Mouse (Mus musculus) forelimb bud, embryonic 11.5 days (tissue): ENCODE measurements around the gene Atg101.
A peak's percentile ranks its signal among the peaks of the same experiment; 100 is the strongest.

ENCODE experiments used
- DNase-seq: peaks from one replicate; pipeline ENCODE4 v3.0.0-alpha.2; 2012; ENCODE audit warnings: low read depth, low spot score

Atg101 gene

DNA sequence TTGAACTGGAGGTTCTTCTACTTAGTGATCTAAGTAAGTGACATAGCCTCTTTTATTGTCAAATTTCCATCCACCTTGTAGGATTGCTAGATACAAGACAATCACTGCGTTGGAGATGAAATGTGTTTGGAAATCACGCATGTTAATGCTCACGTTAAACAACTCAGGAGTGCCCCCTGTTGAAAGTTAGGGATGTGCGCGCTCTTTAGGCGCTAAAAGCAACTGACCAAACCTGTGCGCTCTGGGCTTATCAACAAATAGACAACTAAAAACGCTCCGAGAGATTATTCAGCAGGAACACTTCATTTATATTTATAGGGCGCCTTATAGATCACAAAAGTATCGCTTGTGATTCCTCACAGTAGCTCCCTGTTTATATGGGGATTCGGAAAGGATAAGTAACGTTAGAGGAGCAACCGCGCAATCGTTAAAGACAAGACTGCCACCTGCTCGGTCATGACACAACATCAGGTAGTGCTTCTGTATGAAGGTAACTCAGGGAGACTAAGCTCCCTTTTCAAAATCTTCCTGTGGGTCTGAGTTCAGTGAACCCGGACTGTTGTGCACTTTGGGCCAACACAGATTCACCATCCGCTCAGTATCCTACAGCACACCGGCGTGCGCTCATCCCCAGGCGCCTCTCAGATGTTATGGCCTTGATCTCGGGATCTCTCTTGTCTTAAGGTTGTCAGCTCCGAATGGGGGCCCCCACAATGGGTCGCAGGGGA lies 725 bp upstream of the Atg101 start:
- DNase-seq = peak; percentile 69

DNA sequence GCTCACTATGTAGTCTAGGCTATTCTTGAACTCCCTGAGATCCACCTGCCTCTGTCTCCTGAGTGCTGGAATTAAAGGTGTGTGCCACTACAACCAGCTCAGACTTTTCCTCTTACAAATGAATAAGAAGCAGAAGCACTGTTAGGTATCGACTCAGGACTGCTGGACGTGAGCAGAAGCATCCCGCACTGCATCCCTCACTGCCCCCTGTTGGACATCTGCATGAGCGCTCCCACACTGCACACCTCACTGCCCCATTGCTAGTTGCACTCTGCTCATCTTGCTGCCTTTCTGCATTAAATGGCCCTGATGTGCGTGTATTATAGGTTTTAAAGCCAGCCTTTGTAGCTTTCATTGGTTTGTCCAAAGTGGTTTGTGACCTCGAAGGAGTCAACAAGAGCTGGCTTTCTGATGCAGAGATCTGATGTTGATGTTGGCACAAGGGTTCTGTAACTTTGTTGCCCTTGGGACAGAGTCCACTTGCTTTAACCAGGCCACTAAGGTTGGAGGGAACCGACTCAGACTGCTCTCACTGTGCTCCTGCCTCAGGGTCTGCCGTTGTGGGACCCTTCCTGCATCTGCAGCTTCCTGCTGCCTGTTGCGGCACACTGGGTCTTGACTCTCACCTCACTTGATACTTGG lies 2.2 kb downstream of the Atg101 start:
- no peak for DNase-seq

DNA sequence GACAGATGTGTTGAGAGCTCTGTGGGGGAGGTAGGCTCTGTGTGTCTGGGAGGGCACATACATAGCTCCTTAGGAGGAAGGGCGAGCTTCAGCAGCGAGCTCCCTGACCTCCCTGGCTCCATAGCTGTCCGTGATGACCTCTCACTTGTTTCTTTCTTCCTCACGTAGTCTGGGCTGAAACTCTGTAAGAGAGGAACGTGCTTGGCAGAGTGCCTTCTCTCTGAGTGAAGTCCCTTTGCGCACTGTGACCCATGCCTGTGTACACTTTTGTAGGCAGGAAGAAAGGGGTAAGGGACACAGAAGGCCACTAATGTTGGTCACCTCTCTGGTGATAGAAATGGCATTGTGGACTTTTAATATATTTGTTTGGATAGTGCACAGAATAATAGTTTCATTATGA lies 3.3 kb downstream of the Atg101 start:
- no peak for DNase-seq

DNA sequence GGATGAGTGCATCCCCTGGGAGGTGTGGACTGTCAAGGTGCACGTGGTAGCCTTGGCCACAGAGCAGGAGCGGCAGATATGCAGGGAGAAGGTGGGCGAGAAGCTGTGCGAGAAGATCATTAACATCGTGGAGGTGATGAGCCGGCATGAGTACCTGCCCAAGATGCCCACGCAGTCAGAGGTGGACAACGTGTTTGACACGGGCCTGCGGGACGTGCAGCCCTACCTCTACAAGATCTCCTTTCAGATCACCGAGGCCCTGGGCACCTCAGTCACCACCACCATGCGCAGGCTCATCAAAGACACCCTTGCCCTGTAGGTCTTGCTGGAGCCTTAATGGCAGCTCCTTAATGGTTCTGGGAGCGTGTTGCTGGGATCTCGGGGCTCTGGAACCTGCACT lies 6.3 kb downstream of the Atg101 start:
- DNase-seq = no peak

DNA sequence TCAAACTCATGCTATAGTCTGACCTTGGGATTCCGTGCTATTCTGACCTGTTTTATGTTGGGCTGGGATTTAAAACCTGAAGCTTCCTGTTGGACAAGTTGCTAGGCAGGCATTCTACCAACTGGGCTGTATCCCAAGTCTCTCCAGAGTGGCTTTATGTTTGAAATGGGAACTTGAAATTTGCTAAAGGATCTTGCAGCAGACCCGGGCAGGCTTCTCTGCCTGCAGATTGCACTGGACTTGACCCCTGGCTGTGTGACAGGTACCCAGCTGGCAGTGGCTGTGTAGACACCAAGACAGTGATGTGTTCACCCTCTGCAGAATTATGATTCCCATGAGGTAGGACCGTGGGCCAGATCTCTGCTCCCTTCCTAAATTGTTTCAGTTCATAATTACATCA lies 7.9 kb downstream of the Atg101 start:
- DNase-seq = no peak

DNA sequence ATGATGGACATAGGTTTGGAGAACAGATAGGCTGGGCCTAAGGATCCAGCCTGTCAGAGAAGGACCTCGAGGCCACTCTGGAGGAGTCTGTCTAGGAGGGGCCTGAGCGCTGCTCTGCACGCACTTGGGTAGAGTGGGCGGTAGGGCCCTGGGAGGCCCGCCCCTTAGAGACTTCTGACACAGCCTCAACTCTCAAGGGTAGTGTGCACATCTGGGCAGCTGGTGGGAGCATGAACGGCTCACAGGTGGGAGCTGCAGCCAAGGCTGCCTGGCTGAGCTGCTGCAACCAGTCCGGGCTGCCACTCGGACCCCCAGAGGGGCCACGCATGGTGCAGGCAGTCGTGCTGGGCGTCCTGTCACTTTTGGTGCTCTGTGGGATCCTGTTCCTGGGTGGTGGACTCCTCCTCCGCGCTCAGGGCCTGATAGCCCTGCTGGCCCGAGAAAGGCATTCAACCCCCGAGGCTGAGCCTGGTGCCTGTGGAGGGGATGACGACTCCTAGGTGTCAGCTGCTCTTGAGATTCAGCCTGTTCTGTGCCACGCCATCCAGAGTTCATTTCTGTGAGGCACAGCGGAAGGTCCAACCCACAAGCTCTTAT lies 9.1 kb downstream of the Atg101 start, which contains the start of gene 6030408B16Rik:
TSS of gene 6030408B16Rik (plus strand) at position 188 of the 597 bp plus-strand sequence.
- no peak for DNase-seq

DNA sequence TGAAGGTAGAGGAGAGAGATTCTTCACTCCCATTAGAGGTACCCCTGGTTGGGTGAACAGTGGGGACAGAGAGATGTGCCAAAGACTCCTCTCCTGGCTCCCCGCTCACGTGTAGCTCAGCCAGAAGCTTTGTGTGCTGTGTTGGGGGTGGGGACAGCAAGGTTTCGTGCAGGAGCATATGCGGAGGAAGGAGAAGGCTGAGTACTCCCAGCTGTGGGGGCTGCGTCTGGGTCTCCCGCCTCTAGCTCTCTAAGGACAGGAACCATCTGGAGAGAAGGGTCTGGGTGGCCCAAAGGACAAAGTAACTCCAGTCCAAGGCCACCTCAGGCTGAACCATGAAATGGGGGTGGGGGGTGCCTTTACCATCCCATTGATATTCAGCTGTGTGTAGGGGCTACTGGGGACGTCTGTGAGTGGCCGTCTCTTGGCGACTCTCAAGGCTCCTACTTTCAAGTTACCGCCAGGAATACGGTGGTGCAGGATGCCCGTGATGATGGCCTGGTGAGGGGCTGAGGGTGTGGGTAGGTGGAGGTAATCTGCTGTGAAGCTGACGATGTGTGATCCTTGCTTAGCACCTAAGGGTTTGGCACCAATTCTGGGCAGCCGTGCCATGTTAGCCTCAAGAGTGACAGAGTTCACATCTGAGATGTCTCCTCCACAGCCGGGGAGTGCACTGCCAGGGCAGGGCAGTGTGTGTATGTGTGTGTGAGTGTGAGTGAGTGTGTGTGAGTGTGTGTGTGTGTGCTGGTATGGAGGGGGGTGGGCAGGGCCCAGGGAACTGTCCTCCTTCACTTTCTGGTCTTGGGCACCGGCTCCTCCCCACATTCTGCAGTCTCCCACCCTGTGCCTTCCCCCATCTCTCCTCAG lies 10.2 kb downstream of the Atg101 start:
- DNase-seq = peak; percentile 56

DNA sequence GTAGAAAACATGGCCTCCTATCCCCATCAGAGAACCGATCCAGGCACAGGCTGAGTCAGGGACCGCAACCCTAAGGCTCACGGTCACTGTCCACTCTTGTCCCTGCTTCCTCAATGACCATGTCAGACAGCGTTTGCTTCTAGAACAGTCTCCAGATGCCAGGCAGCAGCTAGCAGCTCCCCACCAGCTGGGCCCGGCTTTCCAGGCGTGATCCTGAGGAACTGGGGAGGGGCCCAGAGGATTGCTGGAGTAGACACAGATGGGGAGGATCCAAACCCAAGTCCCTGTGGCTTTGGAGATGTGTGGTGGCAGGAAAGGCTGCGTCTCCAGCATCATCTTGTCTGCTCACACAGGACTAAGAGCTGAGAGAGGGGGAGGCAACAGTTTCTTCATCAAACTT lies 11.0 kb downstream of the Atg101 start:
- no peak for DNase-seq

DNA sequence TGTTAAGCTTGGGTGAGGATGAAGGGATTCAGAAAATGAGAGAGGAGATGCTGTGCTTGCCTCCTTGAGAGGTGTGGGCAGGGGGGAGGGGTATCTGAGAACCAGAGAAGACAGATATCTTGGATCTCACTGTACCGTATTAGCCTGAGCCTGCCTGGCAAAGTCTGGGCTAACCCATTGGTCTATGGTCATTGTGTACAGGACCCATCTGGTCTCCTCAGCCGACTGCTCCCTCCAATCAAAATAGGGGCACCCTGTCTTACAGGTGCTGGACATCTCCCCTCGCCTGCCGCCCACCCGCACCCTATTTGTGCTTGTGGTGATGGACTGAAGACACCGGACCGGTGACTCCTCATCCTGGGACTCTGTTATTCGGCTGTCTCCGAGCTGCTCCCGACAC lies 11.5 kb downstream of the Atg101 start:
- no peak for DNase-seq

DNA sequence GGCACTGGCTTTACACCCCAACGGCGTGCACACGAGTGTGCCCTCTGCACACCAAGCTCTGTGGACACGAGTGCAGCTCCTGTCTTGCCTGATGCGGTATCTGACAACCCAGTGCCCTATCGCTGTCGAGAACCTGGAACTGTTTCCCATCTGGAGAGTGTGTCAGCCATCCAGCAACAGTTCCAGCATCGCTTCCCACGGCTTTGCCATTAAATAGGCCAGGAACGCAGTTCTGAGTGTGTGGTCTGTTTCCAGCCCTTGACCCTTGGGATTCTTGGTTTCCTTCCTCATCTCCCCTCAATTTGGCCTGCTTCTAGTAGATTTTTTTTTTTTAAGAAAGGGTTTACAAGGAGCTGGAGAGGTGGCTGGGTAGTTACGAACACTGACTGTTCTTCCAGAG lies 12.0 kb downstream of the Atg101 start:
- DNase-seq = no peak

DNA sequence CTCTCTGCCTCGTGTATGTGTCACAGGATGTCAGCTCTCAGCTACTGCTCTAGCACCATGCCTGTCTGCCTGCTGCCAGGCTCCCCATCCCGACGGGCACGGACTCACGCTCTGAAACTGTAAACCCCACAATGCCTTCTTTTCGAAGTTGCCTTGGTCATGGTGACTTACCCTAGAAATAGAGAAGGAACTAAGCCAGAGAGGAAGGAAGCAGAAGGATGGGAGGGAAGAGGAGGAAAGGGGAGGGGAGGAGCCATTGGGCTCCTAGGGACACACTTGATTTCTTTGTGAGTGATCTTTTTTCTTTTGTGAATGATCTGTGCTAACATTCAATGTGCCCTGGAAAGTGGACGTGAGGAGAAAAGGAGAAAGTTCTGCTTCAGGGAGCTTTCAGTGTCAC lies 13.9 kb downstream of the Atg101 start:
- no peak for DNase-seq

DNA sequence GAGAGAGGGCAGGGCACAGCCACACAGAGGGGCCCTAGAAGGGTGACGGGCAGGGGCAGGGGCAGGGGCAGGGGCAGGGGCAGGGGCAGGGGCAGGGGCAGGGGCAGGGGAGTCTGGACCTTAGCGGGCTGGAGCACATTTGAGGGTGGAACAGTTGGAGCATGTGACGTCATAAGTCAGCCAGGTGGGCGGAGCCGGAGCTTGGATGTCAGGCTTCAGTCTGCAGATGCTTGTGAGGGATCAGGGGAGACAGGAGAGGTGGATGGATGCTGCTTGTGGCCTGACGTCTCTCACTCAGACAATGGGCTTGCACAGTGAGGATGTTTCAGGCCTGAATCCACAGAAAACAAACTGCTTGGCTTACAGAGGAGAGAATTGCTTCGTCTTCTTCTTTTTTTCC lies 14.5 kb downstream of the Atg101 start:
- peak; percentile 49 for DNase-seq

DNA sequence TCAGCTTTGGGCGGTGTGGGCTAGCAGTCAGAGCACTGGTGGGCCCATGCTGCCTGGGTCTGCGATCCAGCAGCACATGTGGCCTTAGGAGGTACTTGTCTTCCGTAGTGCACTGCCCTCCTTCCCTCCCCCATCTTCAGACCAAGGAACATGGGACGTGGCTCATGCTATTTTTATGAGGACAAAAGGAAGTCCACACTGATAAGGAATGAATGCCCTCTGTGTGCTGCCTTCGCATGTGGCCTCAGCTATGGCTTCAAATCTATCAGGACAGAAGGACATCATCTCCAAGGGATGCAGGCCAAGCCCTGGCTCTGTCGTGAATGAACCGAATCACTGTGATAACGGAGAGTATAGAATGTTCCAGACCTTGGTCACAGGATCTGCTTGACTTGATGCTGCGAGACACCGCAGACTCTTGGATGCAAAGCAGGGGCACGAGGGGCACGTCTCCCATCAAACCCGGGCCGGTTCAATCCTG lies 15.4 kb downstream of the Atg101 start:
- DNase-seq = no peak

DNA sequence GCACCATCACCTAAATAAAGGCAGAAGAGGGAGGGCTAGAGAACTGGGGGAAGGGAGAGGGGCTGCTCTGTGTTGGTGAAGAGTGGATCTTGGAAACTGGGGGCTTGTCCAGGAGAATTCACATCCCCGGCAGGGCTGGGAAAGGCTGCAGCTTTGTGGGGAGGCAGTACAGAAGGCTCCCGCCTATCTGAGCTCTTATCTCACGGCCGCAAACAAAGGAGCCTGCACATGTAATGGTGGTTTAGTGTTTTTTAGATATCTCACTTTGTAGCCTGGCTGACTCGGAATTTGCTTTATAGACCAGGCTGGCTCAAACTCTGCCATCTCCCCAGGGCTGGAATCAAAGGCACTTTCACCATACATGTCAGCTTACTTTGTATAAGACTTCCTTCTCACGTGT lies 16.1 kb downstream of the Atg101 start:
- DNase-seq = no peak

DNA sequence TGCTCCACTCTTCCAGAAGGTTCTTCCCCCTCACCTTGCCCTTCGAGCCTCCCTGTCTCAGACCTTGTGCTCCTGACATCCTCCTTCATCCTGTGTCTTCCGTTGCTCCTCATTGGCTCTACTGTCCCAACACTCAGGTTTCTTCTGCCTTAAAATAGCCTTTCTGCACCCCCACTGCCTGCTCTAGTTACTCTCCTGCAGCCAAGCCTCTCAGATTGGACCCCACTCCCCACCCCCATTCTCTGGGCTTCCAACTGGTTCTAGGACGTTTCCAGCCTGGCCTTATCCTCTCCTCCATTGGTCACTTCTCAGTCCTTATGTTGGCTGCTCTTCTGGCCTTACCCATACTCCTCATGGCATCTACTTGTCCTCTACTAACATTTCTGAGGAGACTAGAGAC lies 18.1 kb downstream of the Atg101 start:
- DNase-seq = no peak

DNA sequence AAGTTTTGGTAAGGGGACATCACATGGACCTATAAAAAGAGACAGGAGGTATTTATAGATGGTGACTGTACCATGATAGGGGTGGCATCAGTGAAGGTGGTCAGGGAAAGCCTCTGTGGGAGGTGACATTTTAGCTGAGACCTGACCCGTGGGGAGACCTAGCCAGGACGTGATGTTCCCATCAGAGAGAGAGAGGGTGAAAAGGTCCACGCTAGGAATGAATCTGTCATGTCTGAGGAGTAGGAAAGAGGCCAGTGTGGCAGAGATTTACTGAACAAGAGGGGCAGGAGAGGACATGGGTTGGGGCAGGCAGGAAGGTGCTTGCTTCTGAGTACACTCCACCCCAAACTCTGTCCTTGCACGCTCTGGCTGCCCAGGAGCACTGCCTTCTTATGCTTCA lies 19.8 kb downstream of the Atg101 start:
- DNase-seq = no peak

DNA sequence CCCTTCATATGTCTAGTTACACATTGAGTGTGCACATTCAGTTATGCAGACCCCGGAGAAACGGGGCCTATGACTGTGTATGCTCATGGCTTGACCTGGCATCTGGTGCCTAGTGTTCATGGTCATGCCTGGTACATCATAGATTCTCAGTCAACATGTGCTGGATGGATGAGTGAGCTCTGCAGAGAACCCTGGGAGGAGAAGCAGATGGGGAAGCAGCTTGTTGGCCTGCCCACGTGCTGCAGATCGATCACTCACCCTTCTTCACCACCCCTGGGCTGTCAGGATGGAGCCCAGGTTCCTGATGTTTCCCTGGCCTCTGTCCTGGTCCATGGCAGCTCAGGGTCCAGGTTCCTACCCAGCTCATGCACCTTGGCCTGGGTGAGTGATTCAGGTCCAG lies 22.4 kb downstream of the Atg101 start:
- DNase-seq = no peak

DNA sequence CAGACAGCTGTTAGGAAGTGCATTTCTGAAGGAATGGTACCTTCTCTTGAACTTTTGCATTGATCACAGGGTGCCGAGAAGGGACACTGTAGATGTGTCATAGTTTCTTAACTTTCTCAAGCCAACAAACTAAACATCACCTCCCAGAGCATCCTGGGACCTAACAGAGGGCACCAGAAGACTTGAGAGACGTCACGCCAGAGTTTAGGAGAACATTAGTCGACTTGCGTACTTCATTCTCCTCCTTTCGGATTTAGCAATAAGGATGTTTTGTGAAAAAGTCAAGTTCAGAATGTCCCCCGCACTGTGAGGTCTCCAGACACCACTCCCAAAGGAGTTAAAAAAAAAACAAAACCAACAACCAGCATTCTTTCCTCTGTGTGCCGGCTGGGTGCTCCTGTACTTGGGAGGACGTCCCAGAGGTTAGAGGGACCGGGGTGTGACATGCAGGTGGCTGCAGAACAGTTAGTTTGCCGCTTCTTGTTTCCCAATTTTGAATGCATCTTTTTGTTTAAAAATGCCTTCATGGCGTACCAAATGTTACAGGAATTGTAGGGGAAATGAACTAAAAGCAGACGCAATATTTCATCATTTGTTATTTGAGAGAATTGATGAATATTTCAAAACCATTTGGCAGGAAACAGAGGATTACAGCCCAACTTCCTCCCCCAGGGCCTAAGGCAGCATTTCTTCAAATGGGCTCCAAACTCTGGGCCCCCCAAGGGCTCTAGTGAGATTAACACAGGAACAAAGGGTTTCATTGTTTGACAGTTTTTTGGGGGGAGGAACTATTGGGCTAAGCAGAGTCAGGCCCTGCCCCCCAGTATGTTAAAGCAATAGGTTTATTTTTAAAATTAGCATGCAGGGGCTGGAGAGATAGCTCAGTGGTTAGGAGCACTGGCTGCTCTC lies 24.6 kb downstream of the Atg101 start:
- DNase-seq = no peak

DNA sequence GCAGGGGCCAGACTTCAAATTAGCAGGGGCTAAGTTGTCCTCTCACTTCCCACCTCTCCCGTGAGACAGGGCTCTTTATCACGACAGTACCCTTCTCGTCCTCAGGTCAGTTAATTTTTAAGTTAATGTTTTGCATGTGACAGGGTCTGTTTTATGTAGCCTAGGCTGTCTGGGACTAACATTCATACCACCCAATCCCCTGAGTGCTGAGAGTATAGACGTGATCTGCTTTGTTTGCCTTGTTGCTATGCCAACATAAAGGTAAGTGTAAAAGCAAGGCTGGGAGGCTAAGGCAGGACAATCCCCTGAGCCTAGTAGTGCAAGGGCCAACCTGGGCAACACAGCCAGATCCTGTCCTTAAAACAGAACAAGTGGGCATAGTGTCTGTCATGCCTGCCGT lies 25.4 kb downstream of the Atg101 start:
- DNase-seq = no peak

DNA sequence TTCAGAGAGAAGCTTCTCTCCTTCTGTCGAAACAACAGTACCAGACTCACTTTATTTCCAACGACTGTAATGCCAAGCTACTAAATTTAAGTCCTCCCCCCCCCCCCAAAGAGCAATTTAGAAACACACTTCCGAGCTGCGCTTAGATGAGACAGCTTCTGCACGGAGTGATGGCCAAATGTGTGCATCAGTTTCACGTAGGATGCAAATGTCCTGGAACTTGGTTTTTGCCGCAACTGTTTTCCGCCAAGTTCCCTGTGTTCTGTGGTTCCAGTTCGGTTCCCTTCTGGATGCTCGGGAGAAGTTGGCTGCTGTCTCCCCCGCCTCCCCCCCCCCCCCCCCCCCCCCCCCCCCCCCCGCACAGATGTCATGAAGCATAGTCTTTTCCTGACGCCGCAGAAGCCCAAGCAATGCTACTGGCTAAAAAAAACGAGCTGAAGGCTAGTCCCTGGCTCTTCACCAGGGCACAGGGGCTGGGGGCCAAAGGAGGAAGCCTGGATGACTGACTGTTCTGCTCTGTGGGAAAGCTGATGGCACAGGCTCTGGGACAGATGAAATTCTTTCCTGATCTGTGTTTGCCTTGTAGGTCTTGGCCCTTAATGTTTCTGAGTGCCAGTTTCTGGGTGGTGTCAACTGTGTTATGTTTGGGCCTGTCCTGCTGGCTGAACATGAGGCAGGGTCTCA lies 27.2 kb downstream of the Atg101 start:
- DNase-seq = no peak
